Mouse (Mus musculus) G1E (cell line): ENCODE data around the gene Rbms1.

Experiments
- CTCF ChIP-seq: IDR thresholded peaks from 2 replicates; pipeline ENCODE4 v1.5.1; 2012; ENCODE audit warnings: low read depth, low read length, inconsistent platforms, mixed read lengths
- GATA1 ChIP-seq: IDR thresholded peaks from 2 replicates; pipeline ENCODE4 v1.6.1; 2012; ENCODE audit warnings: borderline replicate concordance, low read length, inconsistent platforms, mixed read lengths
- GATA2 ChIP-seq: IDR thresholded peaks from 2 replicates; pipeline ENCODE4 v1.6.1; 2012; ENCODE audit warnings: low read depth, low read length, inconsistent platforms, borderline replicate concordance
- POLR2AphosphoS5 ChIP-seq: IDR thresholded peaks from 2 replicates; pipeline ENCODE4 v1.6.1; 2012; ENCODE audit warnings: low read depth, low read length, inconsistent platforms; ENCODE audit not compliant: insufficient replicate concordance
- TAL1 ChIP-seq: conservative IDR thresholded peaks from 2 replicates; pipeline ENCODE4 v1.6.1; 2012; ENCODE audit warnings: low read depth, low read length, inconsistent platforms, mixed read lengths

DNA sequence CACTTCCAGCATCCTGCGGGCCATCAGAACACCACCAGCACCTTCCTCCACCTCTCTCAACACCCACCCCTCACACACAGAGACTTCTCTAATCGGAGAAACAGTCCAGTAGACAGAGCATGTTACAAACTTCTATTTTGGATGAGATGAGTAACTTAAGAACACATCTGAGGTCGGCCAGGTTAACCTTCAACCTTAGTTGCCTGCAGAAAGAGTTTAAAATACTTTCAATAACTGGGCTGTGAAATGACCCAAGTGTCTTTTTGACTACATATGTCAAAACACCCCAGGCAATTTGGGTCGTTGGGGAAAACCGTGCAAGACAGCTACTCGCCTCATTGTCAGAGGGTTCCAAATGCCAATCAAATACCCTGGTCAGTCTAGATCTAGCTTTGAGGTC, 250.5 kb downstream of the Rbms1 start:
- TF ChIP-seq TAL1 = no peak
- no peak for TF ChIP-seq POLR2AphosphoS5
- no peak for TF ChIP-seq CTCF
- no peak for TF ChIP-seq GATA2
- TF ChIP-seq GATA1 = no peak
